14 mouse cellular contexts compared by ENCODE assay signal in the genomic region with DNA sequence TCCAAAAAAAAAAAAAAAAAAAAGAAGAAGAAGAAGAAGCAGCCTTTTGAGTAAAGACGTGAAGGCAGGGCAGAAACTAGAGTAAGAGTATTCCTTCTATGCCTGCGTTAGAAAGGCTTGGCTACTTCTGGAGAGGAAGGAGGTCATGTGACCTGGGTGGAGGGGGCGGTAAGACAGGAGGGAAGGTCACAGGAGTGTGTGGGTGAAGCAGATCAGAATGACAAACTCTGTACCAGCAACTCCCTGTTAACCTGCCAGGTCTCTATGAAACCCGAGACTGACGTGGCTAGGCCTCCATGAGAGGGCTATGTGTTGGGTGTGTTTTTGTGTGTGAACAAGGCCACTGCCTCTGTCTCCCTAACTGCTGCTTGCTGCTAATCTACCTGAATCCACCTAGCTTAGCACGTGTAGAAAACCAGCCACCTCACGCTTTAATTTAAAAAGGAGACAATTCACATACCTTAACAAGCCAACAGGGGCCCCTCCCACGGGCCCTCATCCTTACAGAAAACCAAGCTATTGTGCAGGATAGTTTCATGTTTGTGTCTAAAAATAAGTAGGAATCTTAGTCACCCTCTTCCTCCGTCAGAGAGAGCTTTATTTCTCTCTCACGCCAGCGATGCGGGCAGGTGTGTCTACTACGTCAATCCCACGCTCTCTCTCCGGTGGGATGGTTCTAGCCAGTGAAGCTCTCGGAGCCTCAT. TPM values are rescaled to one million over a fixed set of nuclear protein-coding genes. Genes with fewer than 3 reads are reported as not detected.
DNase-seq lines count a peak whose midpoint lies in the region.
"Had no signal": no experiment of that assay in that cellular context is flagged by ENCODE, and none has a peak within 500 bp of the region (broad histone marks: within the 10 kb centered on the region; RNA-seq: fewer than 3 reads in every experiment).

No protein-coding gene starts in this region.

- H3K4me3 ChIP-seq in heart, embryonic 10.5 days: no peak overlapping the region
- H3K4me3 ChIP-seq: hindbrain, embryonic 13.5 days; midbrain, embryonic 15.5 days had no signal

- no peaks in the 10 kb centered on the region for H3K36me3 ChIP-seq in heart, embryonic 10.5 days
- H3K36me3 ChIP-seq: hindbrain, embryonic 13.5 days; midbrain, embryonic 15.5 days had no signal

- H3K27ac ChIP-seq in heart, embryonic 10.5 days: no peak overlapping the region
- H3K27ac ChIP-seq: hindbrain, embryonic 13.5 days; liver, embryonic 14.5 days; midbrain, embryonic 15.5 days had no signal

- WGBS in heart, embryonic 10.5 days: 72% methylated on average over 16 of the region's 16 CpGs

- H3K4me1 ChIP-seq in heart, embryonic 10.5 days: no peaks in the 10 kb centered on the region
- H3K4me1 ChIP-seq: hindbrain, embryonic 13.5 days; midbrain, embryonic 15.5 days had no signal

- DNase-seq in left cerebral cortex, postnatal 25 days (ENCODE audit: low spot score in 2 of 2): peak; percentile 12 to 55
- no peak for DNase-seq in left cerebral cortex, postnatal 10 days (ENCODE audit: extremely low spot score in 1 of 2, low spot score in 2 of 2)
- DNase-seq in thymus, postnatal 25 days: peak; percentile 5
- no peak for DNase-seq in thymus, postnatal 10 days (ENCODE audit: low spot score in 2 of 2)
- peak; percentile 47 for DNase-seq in brain, adult 2 months (ENCODE audit: low read depth, low spot score)
- no peak for DNase-seq in heart, embryonic 10.5 days (ENCODE audit: low spot score)
- DNase-seq in gastrocnemius, postnatal 25 days: no peak
- DNase-seq: cerebellum, adult 11 months; cerebellum, postnatal 36 days; kidney, postnatal 10 days had no signal

- H3K27me3 ChIP-seq in heart, embryonic 10.5 days (ENCODE audit: insufficient read depth, poor library complexity, severe bottlenecking): no peaks in the 10 kb centered on the region
- H3K27me3 ChIP-seq: hindbrain, embryonic 13.5 days; midbrain, embryonic 15.5 days; Patski had no signal

- no peaks in the 10 kb centered on the region for H3K9me3 ChIP-seq in heart, embryonic 10.5 days
- H3K9me3 ChIP-seq: hindbrain, embryonic 13.5 days; midbrain, embryonic 15.5 days had no signal

- intact Hi-C loops in left cerebral cortex, postnatal 25 days (cut with DNase I): no loop called here
- intact Hi-C loops in left cerebral cortex, postnatal 10 days (cut with DNase I): no loop called here

RNA-seq across cellular contexts. Expression of gene Rbm47, which starts 17.7 kb away (rescaled TPM):
- 1 to 10 TPM; 1.5 to 2.5 TPM for total RNA-seq in left cerebral cortex, postnatal 25 days (2021)
- 1 to 10 TPM; 2.2 to 2.8 TPM for total RNA-seq in left cerebral cortex, postnatal 10 days (2021)
- 1.5 and 3.6 TPM in 2 replicates for polyA plus RNA-seq in heart, embryonic 10.5 days (2016; fragmentation: Nextera tagmentation; extraction: Ambion mirVana)
- total RNA-seq in gastrocnemius, postnatal 25 days (2021): 1 to 10 TPM in 1 of 2 experiments, under 1 TPM in 1; 0.61 to 1.2 TPM

Comparison
In these comparisons a context has a peak if more than half of its experiments do, and no peak if none do; other contexts are left out.
1. DNase-seq: peak in left cerebral cortex, postnatal 25 days (2 of 2), thymus, postnatal 25 days (single experiment) and brain, adult 2 months (single experiment); none in left cerebral cortex, postnatal 10 days (0 of 2), thymus, postnatal 10 days (0 of 2), heart, embryonic 10.5 days (single experiment) and gastrocnemius, postnatal 25 days (single experiment).